Mouse (Mus musculus): ENCODE measurements around the gene Cd37.

- TF ChIP-seq POLR2A (IDR thresholded peaks at IDR 0.05; ENCODE audit: control insufficient read depth, extremely low read depth, insufficient read depth, low read length, poor library complexity) (no peak), CTCF (IDR thresholded peaks at IDR 0.05; ENCODE audit: borderline replicate concordance, control insufficient read depth, extremely low read depth, insufficient read depth, low read length, poor library complexity) (no peak)
Measured at GRCm38 (mm10) chr7:45231941-45232340, 7.0 kb downstream of the Cd37 start.
